Mouse (Mus musculus) MEL-GATA-1-ER (cell line): ENCODE results near the gene Npffr2.
"Not testable (repeated sequence)": the region's sequence is repeated elsewhere in the genome, so short reads cannot be mapped to it uniquely, and the experiment has no call there.

Experiments used
- DNase-seq: peaks from one replicate; pipeline ENCODE4 v3.0.0-alpha.2; 2012; ENCODE audit warnings: low read depth; ENCODE audit errors: extremely low read depth

Gene Npffr2

GRCm38 (mm10) chr5:89526878-89527578 is at the start of gene Npffr2:
Gene Npffr2, plus strand, starts transcription at chr5:89527429.
- no peak for DNase-seq

DNA sequence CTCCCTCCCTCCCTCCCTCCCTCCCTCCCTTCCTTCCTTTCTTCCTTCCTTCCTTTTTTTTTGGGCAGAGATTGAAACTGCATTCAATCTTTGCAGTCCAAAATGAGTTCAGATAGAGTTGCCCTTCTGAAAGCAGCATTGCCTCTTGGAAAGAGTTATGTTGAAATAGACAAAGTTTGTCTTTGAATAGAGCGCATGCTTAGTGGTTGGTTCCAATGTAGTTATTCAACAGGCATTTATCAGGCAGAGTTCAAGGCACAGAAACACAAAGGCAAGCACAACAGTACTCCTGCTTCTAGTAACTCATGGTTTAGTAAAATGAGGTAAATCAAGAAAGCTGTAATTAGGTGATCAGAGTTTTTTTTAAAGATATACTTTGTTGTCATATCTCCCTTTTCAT is 34.7 kb upstream of the Npffr2 start:
- DNase-seq = no peak

- peak; percentile 34 for DNase-seq
Measured at GRCm38 (mm10) chr5:89500182-89500581, 27.0 kb upstream of the Npffr2 start.

DNA sequence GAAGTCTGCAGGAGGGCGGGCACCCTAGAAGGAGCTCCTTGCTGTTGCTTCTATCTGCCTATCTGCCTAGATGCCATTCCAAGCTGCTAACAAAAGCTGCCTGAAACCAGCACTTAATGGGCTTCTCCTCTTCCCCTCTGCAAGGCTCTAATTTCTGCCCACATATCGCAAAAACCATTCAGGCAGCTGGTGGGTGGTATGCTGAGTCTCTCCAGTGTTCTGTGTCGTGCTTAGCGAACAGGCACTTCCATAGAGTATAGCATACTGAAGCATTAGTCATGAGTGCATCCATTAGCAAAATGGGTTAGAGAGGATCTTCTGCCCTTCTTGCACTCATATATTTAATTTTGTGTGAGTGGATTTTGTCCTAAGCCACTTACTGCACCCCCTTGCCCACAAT is 8.6 kb upstream of the Npffr2 start:
- DNase-seq = no peak

DNA sequence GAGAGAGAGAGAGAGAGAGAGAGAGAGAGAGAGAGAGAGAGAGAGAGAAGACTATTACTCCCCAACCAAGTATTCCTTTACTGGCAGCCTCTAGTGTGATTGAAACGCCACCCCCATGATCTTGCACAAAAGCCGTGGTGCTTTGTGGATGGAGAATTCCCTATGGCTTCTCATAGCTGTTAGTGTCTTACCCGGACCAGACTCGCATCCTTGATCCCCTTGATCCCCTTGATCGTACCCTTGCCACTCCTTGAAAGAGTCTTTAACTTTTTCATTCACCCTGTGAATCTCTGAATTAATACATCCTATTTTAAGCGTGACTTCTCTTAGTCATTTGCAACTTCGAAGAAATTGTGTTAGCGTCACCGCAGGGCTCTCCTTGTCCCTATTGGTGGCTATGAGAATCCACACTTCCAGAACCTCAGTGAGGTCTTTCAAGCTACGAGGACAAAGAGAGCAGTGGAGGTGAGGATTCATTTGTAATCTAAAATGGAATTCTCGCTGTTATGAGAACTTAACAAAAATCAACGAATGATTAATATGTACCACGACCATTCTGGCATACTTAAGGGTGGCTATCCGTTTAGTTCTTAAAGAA is 949 bp upstream of the Npffr2 start:
- DNase-seq = no peak

GRCm38 (mm10) chr5:89528951-89529350 is 1.7 kb downstream of the Npffr2 start:
- no peak for DNase-seq

- DNase-seq = no peak
Measured at GRCm38 (mm10) chr5:89529391-89529790, 2.2 kb downstream of the Npffr2 start.

- DNase-seq = no peak
Measured at GRCm38 (mm10) chr5:89536018-89536417, 8.8 kb downstream of the Npffr2 start.

DNA sequence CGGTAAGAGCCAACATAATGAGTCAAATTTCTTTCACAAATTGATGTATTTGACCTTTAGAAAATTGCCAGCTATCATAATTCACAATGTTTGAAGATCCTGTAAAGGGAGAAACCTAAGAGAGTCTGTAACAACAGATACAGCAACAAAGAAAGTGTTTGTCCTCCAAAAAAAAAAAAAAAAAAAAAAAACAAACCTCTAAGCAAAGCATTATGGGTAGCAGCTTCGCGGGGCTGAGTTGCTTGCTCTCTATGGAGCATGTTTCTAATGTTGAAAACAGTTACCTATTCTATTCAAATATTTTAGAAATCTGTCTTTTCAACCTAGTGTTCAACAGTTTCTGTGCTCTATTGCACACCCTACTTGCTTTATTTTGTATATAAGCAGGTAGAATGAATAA is 15.2 kb downstream of the Npffr2 start:
- DNase-seq = no peak

DNA sequence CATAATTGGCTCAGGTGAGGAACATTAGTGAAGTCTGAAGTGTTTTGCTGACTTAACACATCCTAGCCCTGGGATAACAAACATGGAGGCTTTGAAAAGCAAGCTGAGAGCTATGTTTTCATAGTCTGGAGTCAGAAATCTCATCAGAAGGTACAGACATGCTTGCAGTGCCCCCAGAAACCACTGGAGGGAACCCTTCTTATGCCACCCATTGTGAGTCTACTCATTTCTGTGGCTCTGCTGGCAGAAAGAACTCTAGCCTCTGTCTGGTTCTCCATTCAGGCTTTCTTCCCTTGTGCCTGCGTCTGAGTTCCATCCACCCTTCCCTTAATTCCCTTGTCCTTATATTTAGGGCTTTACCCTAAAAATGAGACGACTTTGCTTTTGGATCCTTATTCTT is 16.2 kb downstream of the Npffr2 start:
- peak; percentile 25 for DNase-seq

DNA sequence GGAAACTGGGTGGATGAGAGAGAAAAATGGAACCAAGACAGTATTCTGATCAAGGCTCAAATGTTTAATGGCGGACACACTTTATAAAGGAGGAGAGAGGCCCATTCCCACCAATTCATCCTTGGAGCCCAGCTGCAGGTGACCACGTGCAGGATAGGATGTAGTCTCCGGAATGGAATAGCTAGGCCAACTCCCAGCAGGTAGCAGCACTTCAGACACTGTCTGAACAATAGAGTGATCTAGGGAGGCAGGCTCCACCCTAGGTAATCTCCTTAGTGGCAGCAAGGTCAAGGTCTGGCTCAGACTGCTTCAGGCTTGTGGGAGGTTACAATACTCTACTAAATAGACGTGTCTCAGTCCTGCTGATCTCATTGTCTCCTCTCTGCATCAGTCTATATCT is 31.9 kb downstream of the Npffr2 start:
- DNase-seq = not testable (repeated sequence)

- no peak for DNase-seq
Measured at GRCm38 (mm10) chr5:89561381-89561780, 34.2 kb downstream of the Npffr2 start.

GRCm38 (mm10) chr5:89578678-89579077 is 51.4 kb downstream of the Npffr2 start:
- DNase-seq = no peak

DNA sequence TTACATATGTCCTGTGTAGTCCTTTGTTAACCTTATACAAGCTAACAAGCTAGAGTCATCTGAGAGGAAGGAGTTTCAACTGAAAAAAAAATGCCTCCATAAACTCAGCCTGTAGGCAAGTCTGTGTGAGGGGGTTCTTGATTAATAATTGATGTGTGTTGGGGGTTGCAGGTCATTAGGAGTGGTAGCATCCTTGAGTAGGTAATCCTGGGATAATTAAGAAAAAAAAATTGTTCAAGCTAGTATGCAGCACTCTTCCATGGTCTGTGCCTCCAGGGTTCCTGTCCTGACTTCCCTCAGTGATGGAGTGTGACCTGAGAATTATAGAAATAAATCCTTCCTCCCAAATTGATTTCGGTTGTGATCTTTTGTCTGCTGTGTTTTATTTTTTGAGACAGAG is 52.0 kb downstream of the Npffr2 start:
- no peak for DNase-seq

DNA sequence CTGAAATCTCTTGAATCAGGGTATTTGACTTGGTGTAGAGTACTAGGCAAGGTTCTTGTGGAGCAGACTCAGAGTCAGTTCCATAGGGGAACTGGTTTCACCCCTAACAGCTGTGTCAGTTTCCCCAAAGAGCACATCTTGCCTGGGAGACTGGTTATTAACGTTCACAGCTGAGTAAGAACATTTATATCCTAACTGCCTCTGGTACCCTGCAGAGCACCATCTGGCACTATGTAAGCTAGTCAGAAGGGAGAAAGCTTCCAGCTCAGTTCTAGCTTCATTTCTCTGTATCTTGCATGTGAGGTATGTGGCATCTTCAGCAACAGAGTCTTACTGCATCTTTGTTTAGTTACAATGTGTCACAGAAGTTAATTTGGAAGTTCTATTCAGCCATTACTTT is 53.9 kb downstream of the Npffr2 start:
- no peak for DNase-seq

- no peak for DNase-seq
Measured at GRCm38 (mm10) chr5:89581742-89582366, 54.6 kb downstream of the Npffr2 start.

DNA sequence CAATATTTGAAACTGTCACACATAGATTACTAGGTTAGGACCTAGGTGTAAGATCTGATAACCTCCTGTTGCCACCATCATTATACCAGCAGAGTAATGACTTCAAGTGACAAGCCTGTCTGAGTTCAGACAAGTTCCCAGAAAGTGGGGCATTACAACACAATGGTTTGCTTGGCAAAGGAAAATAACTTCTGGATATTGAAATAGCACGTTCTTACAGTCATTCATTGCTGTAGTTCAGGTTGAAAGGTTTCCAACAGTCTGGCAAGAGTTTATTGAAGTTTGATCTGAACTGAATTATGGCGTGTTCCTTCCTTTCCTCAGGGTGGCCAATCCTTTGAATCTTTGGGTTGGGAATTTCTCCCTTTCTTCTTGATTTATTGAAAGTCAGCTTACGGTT is 57.8 kb downstream of the Npffr2 start:
- no peak for DNase-seq

DNA sequence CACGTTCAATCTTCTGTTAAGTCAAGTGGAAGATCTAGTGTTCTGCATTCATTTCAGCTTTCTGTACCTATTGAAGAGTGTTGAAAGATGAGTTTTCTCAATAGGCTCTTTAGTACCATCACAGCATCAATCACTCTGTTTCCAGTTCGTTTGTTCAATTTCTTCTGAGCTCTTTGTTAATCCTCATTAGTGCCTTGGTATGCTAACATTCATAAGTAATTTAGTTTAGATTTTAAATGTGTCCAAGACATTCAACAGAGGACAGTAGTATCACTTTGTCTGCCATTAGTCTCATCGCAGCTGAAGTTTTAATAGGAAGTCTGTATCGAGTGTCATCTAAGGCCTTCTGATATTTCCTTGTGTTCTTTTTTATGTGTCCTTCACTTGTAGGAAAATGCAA is 65.1 kb downstream of the Npffr2 start:
- DNase-seq = no peak

DNA sequence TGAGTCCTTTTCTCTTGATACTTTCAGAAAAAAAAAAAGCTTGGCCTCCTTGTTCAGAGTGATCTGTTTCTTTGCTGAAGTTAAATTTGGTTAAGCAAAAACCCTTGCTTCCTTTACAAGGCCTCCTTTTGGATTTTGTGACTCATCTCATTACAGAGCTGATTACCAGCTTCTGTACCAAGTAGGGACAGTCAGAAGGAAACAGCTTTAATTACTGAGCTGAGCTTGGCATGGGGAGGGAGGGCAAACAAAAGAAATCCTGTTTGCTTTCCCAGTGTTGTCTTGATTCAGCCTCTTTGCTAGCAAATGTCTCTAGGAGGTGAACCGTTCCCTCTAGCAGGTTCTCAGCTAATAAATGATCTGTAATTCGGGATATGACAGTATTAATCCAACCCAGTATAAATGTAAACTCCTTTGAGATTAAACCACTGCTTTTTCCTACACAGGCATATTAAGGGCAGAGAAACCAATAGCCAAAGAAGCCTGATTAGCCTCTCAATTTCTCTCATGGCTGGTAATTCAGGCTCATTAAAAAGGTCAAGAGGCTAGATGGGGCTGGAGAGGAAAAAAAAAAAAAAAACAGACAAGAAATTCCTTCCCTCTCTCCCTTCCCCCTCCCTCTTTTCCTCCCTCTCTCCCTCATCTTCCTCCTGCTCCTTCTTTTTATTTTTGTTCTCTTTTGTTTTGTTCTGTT is 84.2 kb downstream of the Npffr2 start:
- no peak for DNase-seq

- no peak for DNase-seq
Measured at GRCm38 (mm10) chr5:89612262-89612661, 85.0 kb downstream of the Npffr2 start.

DNA sequence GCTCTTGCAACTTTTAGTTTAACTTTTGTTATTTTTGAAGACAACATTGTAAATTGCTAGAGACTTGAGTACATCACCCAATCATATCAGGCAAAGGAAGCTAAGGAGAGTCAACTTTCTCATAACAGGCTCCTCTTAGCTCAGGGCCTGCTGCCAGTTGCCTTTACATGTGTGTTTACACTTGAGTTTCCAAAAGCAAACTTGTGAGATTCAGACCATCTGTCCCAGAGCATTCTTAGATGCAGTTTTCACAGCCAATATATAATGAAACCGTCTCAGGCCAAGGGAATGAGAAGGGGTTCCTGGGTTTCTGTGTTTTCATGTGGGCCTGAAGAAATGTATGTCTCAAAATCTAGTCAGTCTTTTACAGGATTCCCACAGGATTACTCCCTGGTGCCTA is 104.4 kb downstream of the Npffr2 start:
- no peak for DNase-seq
